Mouse (Mus musculus) forebrain, embryonic 11.5 days (tissue): ENCODE measurements around the gene Nr1d2. TPM values are rescaled to one million over a fixed set of nuclear protein-coding genes. Genes with fewer than 3 reads are reported as not detected.

Experiments used
- ATAC-seq: fragments of 200-750 bp; cut with Nextera tagmentation; replicated peaks from 2 replicates; pipeline ENCODE4 v1.8.0; 2017; ENCODE audit warnings: moderate TSS enrichment; ENCODE audit not compliant: low FRiP score
- DNase-seq: peaks from one replicate; pipeline ENCODE4 v3.0.0-alpha.2; 2017; ENCODE audit warnings: low spot score
- H3K27ac ChIP-seq: fragments of 300-500 bp; sonication (generic); 2 replicates; pipeline ENCODE4 v1.5.1; 2014; ENCODE audit warnings: low read depth, low read length
- H3K27me3 ChIP-seq: fragments of 300-500 bp; sonication (generic); 2 replicates; pipeline ENCODE4 v1.6.1; 2014; ENCODE audit warnings: mild to moderate bottlenecking, low read length, mixed read lengths; ENCODE audit not compliant: control insufficient read depth, insufficient read depth
- H3K36me3 ChIP-seq: fragments of 300-500 bp; sonication (generic); 2 replicates; pipeline ENCODE4 v1.6.1; 2014; ENCODE audit warnings: mild to moderate bottlenecking, low read length, moderate library complexity, mixed read lengths; ENCODE audit not compliant: control insufficient read depth, insufficient read depth
- H3K4me1 ChIP-seq: fragments of 300-500 bp; sonication (generic); replicated peaks from 2 replicates; pipeline ENCODE4 v1.6.1; 2014; ENCODE audit warnings: low read length, mixed read lengths; ENCODE audit not compliant: control insufficient read depth, insufficient read depth
- H3K4me2 ChIP-seq: fragments of 300-500 bp; sonication (generic); 2 replicates; pipeline ENCODE4 v1.6.1; 2014; ENCODE audit warnings: low read depth, mild to moderate bottlenecking, low read length, moderate library complexity, mixed read lengths; ENCODE audit not compliant: severe bottlenecking
- H3K4me3 ChIP-seq: fragments of 300-500 bp; sonication (generic); 2 replicates; pipeline ENCODE4 v1.5.1; 2014; ENCODE audit warnings: low read depth, low read length
- H3K9ac ChIP-seq: fragments of 300-500 bp; sonication (generic); 2 replicates; pipeline ENCODE4 v1.6.1; 2014; ENCODE audit warnings: low read length
- H3K9me3 ChIP-seq: fragments of 300-500 bp; sonication (generic); 2 replicates; pipeline ENCODE4 v1.6.1; 2016; ENCODE audit warnings: low read length, mixed read lengths; ENCODE audit not compliant: control insufficient read depth
- WGBS: fragments of 180-500 bp; shearing (Covaris S2); extraction: QIAGEN DNeasy Blood & Tissue Kit; methylation state at CpG from one replicate; pipeline ENCODE4 v1.1.7; 2014; 5-methylcytosine and 5-hydroxymethylcytosine counted together
- polyA plus RNA-seq: library from polyadenylated mRNA; unstranded; fragments of >200 nt; fragmentation: Nextera tagmentation; extraction: Ambion mirVana; gene quantifications from 2 replicates; pipeline ENCODE4 v1.2.1, GENCODE M21; 2014

The Nr1d2 gene
- polyA plus RNA-seq, result 5.5 and 6.3 TPM in 2 replicates

- peak; percentile 98 for DNase-seq
- peak within 1 kb of the TSS; percentile 71 for H3K4me3 ChIP-seq
- peak within 1 kb of the TSS; percentile 31; the same call in 1 of the 2 replicates for H3K27ac ChIP-seq
- H3K9me3 ChIP-seq, result no peaks in the 10 kb centered on the region
- H3K9ac ChIP-seq, result peak within 1 kb of the TSS; percentile 58
- H3K36me3 ChIP-seq, result no peaks in the 10 kb centered on the region
- peak within 1 kb of the TSS; percentile 68 for H3K4me2 ChIP-seq
- 1% methylated on average over 53 of the region's 66 CpGs for WGBS
- no peaks in the 10 kb centered on the region for H3K27me3 ChIP-seq
- H3K4me1 ChIP-seq, result no peaks in the 10 kb centered on the region
- peak; percentile 93 for ATAC-seq
Measured at GRCm38 (mm10) chr14:18238750-18239731, at the start of gene Nr1d2. Gene Nr1d2, minus strand, starts transcription at chr14:18239127.

DNA sequence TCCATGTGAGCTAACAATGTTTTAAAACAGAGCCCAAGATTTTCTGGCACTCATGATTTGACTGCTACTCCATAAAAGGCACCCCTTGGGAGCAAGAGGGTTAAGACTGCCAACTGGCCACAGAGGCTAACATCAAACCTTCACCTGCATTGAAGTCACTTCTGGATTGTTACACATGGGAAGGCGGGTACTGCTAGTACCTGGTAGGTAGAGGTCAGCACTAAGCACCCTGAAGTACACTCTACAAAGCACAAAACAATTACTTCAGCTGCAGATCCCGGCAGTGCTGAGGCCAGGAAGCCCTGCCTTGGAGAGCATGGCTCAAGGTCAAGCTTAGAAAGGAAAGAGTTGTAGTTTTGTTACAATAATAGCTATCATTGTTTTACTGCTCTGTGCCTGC is 48.5 kb upstream of the Nr1d2 start:
- Histone ChIP-seq H3K9me3 (no peaks in the 10 kb centered on the region), H3K4me1 (no peaks in the 10 kb centered on the region), H3K9ac (no peak overlapping the region), H3K36me3 (no peaks in the 10 kb centered on the region), H3K4me3 (no peak overlapping the region), H3K27me3 (no peaks in the 10 kb centered on the region), H3K27ac (no peak overlapping the region), H3K4me2 (no peak overlapping the region)
- ATAC-seq, result no peak
- no peak for DNase-seq
- WGBS, result 79% methylated on average over 2 of the region's 2 CpGs

DNA sequence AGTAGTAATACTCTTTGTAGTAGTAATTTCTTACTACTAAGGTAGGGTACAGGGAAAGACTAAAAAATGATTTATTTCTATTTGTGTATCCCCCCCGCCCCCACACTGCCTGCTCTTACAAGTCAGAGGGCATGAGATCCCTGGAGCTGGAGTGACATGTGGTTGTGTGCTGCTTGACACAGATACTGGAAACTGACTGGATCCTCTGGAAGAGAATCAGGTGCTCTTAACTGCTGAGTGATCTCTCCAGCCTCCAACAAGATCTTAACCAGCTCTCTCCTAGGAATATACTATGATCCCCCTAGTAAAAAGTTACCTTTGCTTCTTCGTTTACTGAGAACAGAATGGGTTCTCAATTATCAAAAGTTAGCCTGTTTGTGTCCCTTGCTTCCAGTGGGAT is 47.5 kb upstream of the Nr1d2 start:
- no peak overlapping the region for H3K27ac ChIP-seq
- WGBS, result 90% methylated on average over 2 of the region's 2 CpGs
- no peak overlapping the region for H3K9ac ChIP-seq
- H3K9me3 ChIP-seq, result no peaks in the 10 kb centered on the region
- no peak for DNase-seq
- no peak overlapping the region for H3K4me3 ChIP-seq
- H3K4me2 ChIP-seq, result no peak overlapping the region
- ATAC-seq, result no peak
- no peaks in the 10 kb centered on the region; the same call in 1 of the 2 replicates for H3K4me1 ChIP-seq
- H3K27me3 ChIP-seq, result no peaks in the 10 kb centered on the region
- no peaks in the 10 kb centered on the region for H3K36me3 ChIP-seq

DNA sequence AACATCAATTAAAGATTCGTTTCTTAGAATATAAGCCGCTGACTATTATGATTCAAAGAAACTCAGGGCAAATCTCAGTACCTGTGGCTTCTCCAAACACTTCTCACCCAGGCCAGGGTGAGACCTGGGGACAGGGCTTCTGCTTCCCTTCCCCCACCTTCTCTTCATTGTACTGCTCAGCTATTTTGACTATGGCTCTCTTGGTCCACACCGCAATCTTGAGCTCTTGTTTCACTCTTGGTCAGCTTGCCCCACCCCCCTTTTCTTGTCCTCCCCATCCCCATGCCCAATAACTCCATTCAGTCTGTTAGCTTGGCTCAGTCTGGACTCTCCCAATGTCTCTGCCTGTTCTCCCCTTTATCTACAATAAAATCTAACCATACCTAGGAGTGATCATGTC is 46.5 kb upstream of the Nr1d2 start:
- ATAC-seq, result no peak
- H3K27ac ChIP-seq, result no peak overlapping the region
- no peaks in the 10 kb centered on the region; the same call in 1 of the 2 replicates for H3K4me1 ChIP-seq
- no peak for DNase-seq
- no peaks in the 10 kb centered on the region for H3K27me3 ChIP-seq
- H3K4me3 ChIP-seq, result no peak overlapping the region
- no peaks in the 10 kb centered on the region for H3K36me3 ChIP-seq
- no peak overlapping the region for H3K9ac ChIP-seq
- WGBS, result 88% methylated on average over 3 of the region's 3 CpGs
- H3K4me2 ChIP-seq, result no peak overlapping the region
- no peaks in the 10 kb centered on the region for H3K9me3 ChIP-seq

DNA sequence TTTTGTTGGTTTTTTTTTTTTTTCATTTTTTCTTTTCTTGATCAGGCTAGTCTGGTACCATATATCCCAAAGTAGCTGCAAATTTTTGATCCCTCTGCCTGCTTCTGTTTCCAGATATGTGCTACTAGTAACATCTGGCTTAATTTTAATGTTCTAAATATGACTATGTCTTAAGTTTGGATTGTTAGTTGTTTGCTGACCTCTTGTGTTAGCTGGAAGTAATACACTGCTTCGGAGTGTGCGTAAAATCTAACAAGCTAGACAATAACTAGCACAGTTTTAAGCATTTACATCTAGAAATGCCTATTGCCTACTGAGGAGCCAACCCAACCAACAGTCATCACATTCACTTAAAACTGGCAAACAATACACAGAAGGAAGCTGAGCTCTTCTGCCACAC is 45.7 kb upstream of the Nr1d2 start:
- 93% methylated on average over 2 of the region's 2 CpGs for WGBS

DNA sequence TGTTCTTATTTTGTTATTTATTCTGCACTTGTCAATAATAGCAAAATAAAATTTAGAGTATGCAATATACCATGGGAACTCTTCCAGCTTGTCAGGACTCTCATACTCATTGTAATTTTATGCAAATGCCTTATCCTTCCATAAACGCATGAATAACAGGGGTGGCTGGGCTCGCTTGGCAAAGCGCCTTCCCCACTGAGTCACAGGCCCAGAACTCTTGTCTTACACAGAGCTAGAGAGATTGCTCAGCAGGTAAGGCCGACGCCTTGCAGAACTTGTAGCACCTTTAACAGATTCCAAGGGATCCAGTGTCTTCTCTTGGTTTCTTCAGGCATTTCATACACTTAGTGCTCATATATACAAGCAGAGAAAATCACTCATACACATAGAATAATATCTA is 41.4 kb upstream of the Nr1d2 start:
- H3K36me3 ChIP-seq, result peaks cover 3% of the 10 kb centered on the region; the same call in 1 of the 2 replicates
- H3K27me3 ChIP-seq, result no peaks in the 10 kb centered on the region
- no peak overlapping the region for H3K4me3 ChIP-seq
- no peaks in the 10 kb centered on the region; the same call in 1 of the 2 replicates for H3K4me1 ChIP-seq
- no peak for DNase-seq
- no peak overlapping the region for H3K27ac ChIP-seq
- WGBS, result 90% methylated on average over 5 of the region's 5 CpGs
- no peaks in the 10 kb centered on the region for H3K9me3 ChIP-seq
- H3K9ac ChIP-seq, result no peak overlapping the region
- H3K4me2 ChIP-seq, result no peak overlapping the region
- ATAC-seq, result no peak

More for the DNA sequence above, 45.7 kb upstream of the Nr1d2 start:
- Histone ChIP-seq H3K27ac (no peak overlapping the region), H3K36me3 (no peaks in the 10 kb centered on the region), H3K27me3 (no peaks in the 10 kb centered on the region), H3K9me3 (no peaks in the 10 kb centered on the region), H3K4me2 (no peak overlapping the region), H3K9ac (no peak overlapping the region), H3K4me1 (no peaks in the 10 kb centered on the region; the same call in 1 of the 2 replicates), H3K4me3 (no peak overlapping the region)
- DNase-seq (no peak), ATAC-seq (no peak)

- ATAC-seq (no peak), DNase-seq (no peak)
- H3K27ac ChIP-seq, result no peak overlapping the region
- H3K9me3 ChIP-seq, result no peaks in the 10 kb centered on the region
- H3K4me3 ChIP-seq, result no peak overlapping the region
- H3K9ac ChIP-seq, result no peak overlapping the region
- peaks cover 3% of the 10 kb centered on the region; the same call in 1 of the 2 replicates for H3K36me3 ChIP-seq
- H3K4me2 ChIP-seq, result no peak overlapping the region
- WGBS, result 86% methylated on average over 1 of the region's 1 CpGs
- H3K4me1 ChIP-seq, result 0 out of 2 replicates have a peak, but pooled peaks cover 2% of the 10 kb centered on the region
- no peaks in the 10 kb centered on the region for H3K27me3 ChIP-seq
Measured at GRCm38 (mm10) chr14:18274526-18274925, 35.6 kb upstream of the Nr1d2 start.

- no peak for DNase-seq
- WGBS, result 19% methylated on average over 6 of the region's 7 CpGs
Measured at GRCm38 (mm10) chr14:18271666-18272065, 32.7 kb upstream of the Nr1d2 start.

More at GRCm38 (mm10) chr14:18271666-18272065, 32.7 kb upstream of the Nr1d2 start:
- H3K36me3 ChIP-seq, result peaks cover 3% of the 10 kb centered on the region; the same call in 1 of the 2 replicates
- peak overlapping the region; percentile 93 for H3K4me3 ChIP-seq
- H3K4me2 ChIP-seq, result peak overlapping the region; percentile 79
- peaks cover 2% of the 10 kb centered on the region; the same call in 1 of the 2 replicates for H3K4me1 ChIP-seq
- no peaks in the 10 kb centered on the region for H3K9me3 ChIP-seq
- ATAC-seq, result peak; percentile 29
- peak overlapping the region; percentile 72 for H3K9ac ChIP-seq
- H3K27ac ChIP-seq, result no peak overlapping the region
- H3K27me3 ChIP-seq, result no peaks in the 10 kb centered on the region
